Comparison of ENCODE assay signal across 8 mouse cellular contexts in genomic region chr15:100762649-100763048, GRCm38 (mm10). TPM values are rescaled to one million over a fixed set of nuclear protein-coding genes. Genes with fewer than 3 reads are reported as not detected.
A peak's percentile ranks its signal among the peaks of the same experiment; 100 is the strongest.
DNase-seq lines count a peak whose midpoint lies in the region; ATAC-seq and TF ChIP-seq lines count a peak whose summit lies in the region.
"Had no signal": no experiment of that assay in that cellular context is flagged by ENCODE, and none has a peak within 500 bp of the region (broad histone marks: within the 10 kb centered on the region; RNA-seq: fewer than 3 reads in every experiment).

No protein-coding gene starts in this region.

- H3K27me3 ChIP-seq in embryonic facial prominence, embryonic 15.5 days = peaks cover 8% of the 10 kb centered on the region
- no peaks in the 10 kb centered on the region for H3K27me3 ChIP-seq in hindbrain, postnatal 0 days (ENCODE audit: insufficient read depth, low read length)
- H3K27me3 ChIP-seq in neural tube, embryonic 15.5 days (replicated peaks) = no peaks in the 10 kb centered on the region

- intact Hi-C loops in left cerebral cortex, adult 2 months (cut with DNase I) = no loop called here
- intact Hi-C loops in left cerebral cortex, postnatal 36 days (cut with DNase I) = loop anchor here (10.0 kb wide), 1 partner anchor 222 kb away; no protein-coding TSS in a partner anchor

- 34% methylated on average over 8 of the region's 8 CpGs for WGBS in embryonic facial prominence, embryonic 15.5 days
- 26% methylated on average over 8 of the region's 8 CpGs for WGBS in hindbrain, postnatal 0 days
- 40% methylated on average over 8 of the region's 8 CpGs for WGBS in neural tube, embryonic 15.5 days

- H3K4me2 ChIP-seq in embryonic facial prominence, embryonic 15.5 days (replicated peaks) = peak overlapping the region; percentile 98
- peak overlapping the region; percentile 78 for H3K4me2 ChIP-seq in hindbrain, postnatal 0 days (ENCODE audit: low read depth, low read length)
- H3K4me2 ChIP-seq in neural tube, embryonic 15.5 days = peak overlapping the region; percentile 74

- H3K9ac ChIP-seq in embryonic facial prominence, embryonic 15.5 days = no peak overlapping the region
- H3K9ac ChIP-seq in hindbrain, postnatal 0 days (replicated peaks; ENCODE audit: low read length) = peak overlapping the region; percentile 78
- H3K9ac ChIP-seq in neural tube, embryonic 15.5 days (replicated peaks) = peak overlapping the region; percentile 81

- no peak for ATAC-seq in embryonic facial prominence, embryonic 15.5 days (ENCODE audit: insufficient number of reproducible peaks, low FRiP score, low TSS enrichment, low read depth)
- ATAC-seq in hindbrain, postnatal 0 days = no peak
- no peak for ATAC-seq in neural tube, embryonic 15.5 days (ENCODE audit: low FRiP score)

- peak overlapping the region; percentile 93 for H3K27ac ChIP-seq in left cerebral cortex, adult 2 months
- no peak overlapping the region for H3K27ac ChIP-seq in embryonic facial prominence, embryonic 15.5 days (replicated peaks)
- H3K27ac ChIP-seq in hindbrain, postnatal 0 days = peak overlapping the region; percentile 92; the same call in 1 of the 2 replicates
- H3K27ac ChIP-seq in neural tube, embryonic 15.5 days (replicated peaks) = peak overlapping the region; percentile 90

- no peaks in the 10 kb centered on the region for H3K9me3 ChIP-seq in embryonic facial prominence, embryonic 15.5 days (replicated peaks)
- no peaks in the 10 kb centered on the region for H3K9me3 ChIP-seq in hindbrain, postnatal 0 days (ENCODE audit: low read length)
- H3K9me3 ChIP-seq in neural tube, embryonic 15.5 days (replicated peaks) = no peaks in the 10 kb centered on the region
- H3K9me3 ChIP-seq: heart, embryonic 10.5 days had no signal

- peak overlapping the region; percentile 78 for H3K4me3 ChIP-seq in left cerebral cortex, adult 2 months
- 0 out of 2 replicates have a peak overlapping the region, but pooled peaks have one; percentile 68 for H3K4me3 ChIP-seq in embryonic facial prominence, embryonic 15.5 days (replicated peaks)
- peak overlapping the region; percentile 75 for H3K4me3 ChIP-seq in hindbrain, postnatal 0 days (ENCODE audit: low read length)
- H3K4me3 ChIP-seq in neural tube, embryonic 15.5 days (replicated peaks) = peak overlapping the region; percentile 80

- no peaks in the 10 kb centered on the region for H3K36me3 ChIP-seq in embryonic facial prominence, embryonic 15.5 days
- H3K36me3 ChIP-seq in hindbrain, postnatal 0 days (ENCODE audit: insufficient read depth, low read length) = no peaks in the 10 kb centered on the region
- peaks cover 10% of the 10 kb centered on the region for H3K36me3 ChIP-seq in neural tube, embryonic 15.5 days
- H3K36me3 ChIP-seq: heart, embryonic 10.5 days had no signal

- peaks cover 18% of the 10 kb centered on the region for H3K4me1 ChIP-seq in embryonic facial prominence, embryonic 15.5 days
- peaks cover 7% of the 10 kb centered on the region; the same call in 1 of the 2 replicates for H3K4me1 ChIP-seq in hindbrain, postnatal 0 days (ENCODE audit: insufficient read depth, low read length)
- peaks cover 28% of the 10 kb centered on the region for H3K4me1 ChIP-seq in neural tube, embryonic 15.5 days

- DNase-seq in left cerebral cortex, adult 2 months (ENCODE audit: extremely low spot score in 1 of 2, low spot score in 2 of 2) = no peak
- no peak for DNase-seq in left cerebral cortex, postnatal 36 days (ENCODE audit: low spot score in 2 of 2)
- DNase-seq in hindbrain, postnatal 0 days (ENCODE audit: low spot score) = peak; percentile 17
- DNase-seq in adrenal gland, postnatal 4 days (ENCODE audit: low spot score in 2 of 2) = no peak
- DNase-seq in frontal cortex, postnatal 25 days (ENCODE audit: low spot score in 2 of 2) = no peak

- TF ChIP-seq CTCF in left cerebral cortex, adult 2 months (IDR thresholded peaks at IDR 0.05) = no peak
- TF ChIP-seq CTCF in hindbrain, postnatal 0 days (IDR thresholded peaks at IDR 0.05; ENCODE audit: low read depth) = no peak

RNA-seq across cellular contexts. Expression of gene Slc4a8, which starts 1.1 kb away (rescaled TPM):
- total RNA-seq in left cerebral cortex, adult 2 months (2021) = 10 to 100 TPM; 78.4 to 79.0 TPM
- total RNA-seq in left cerebral cortex, postnatal 36 days (2021) = 10 to 100 TPM; 66.2 to 80.7 TPM
- 4.8 TPM in 2 replicates for polyA plus RNA-seq in embryonic facial prominence, embryonic 15.5 days (2015; fragmentation: Nextera tagmentation; extraction: Ambion mirVana)
- 25.4 and 33.9 TPM in 2 replicates for total RNA-seq in hindbrain, postnatal 0 days (2014; rRNA removed)
- 29.8 and 30.7 TPM in 2 replicates for polyA plus RNA-seq in hindbrain, postnatal 0 days (2015; fragmentation: Nextera tagmentation; extraction: Ambion mirVana)
- 20.9 and 25.9 TPM in 2 replicates for polyA plus RNA-seq in neural tube, embryonic 15.5 days (2015; fragmentation: Nextera tagmentation; extraction: Ambion mirVana)
- 10 to 100 TPM; 15.8 to 22.2 TPM for total RNA-seq in adrenal gland, postnatal 4 days (2021)

RNA-seq across cellular contexts. Expression of gene Galnt6, which starts 33.5 kb away (rescaled TPM):
- 1 to 10 TPM; 4.8 to 4.9 TPM for total RNA-seq in left cerebral cortex, adult 2 months (2021)
- 1 to 10 TPM; 3.7 to 7.7 TPM for total RNA-seq in left cerebral cortex, postnatal 36 days (2021)
- 4.0 and 4.5 TPM in 2 replicates for polyA plus RNA-seq in embryonic facial prominence, embryonic 15.5 days (2015; fragmentation: Nextera tagmentation; extraction: Ambion mirVana)
- 0.25 and 0.37 TPM in 2 replicates for total RNA-seq in hindbrain, postnatal 0 days (2014; rRNA removed)
- polyA plus RNA-seq in hindbrain, postnatal 0 days (2015; fragmentation: Nextera tagmentation; extraction: Ambion mirVana) = 0.34 TPM in 2 replicates
- polyA plus RNA-seq in neural tube, embryonic 15.5 days (2015; fragmentation: Nextera tagmentation; extraction: Ambion mirVana) = 0.33 and 1.5 TPM in 2 replicates
- 10 to 100 TPM; 15.1 to 17.7 TPM for total RNA-seq in adrenal gland, postnatal 4 days (2021)
